Mouse (Mus musculus) adrenal gland, adult 8-10 months (tissue): ENCODE measurements at regions not wholly inside any gene's neighbourhood (a gene's known extent, or its start where the extent isn't known, plus 50 kb on each side); places are given as distances from the start of the nearest gene placed in this dataset.
A peak's percentile ranks its signal among the peaks of the same experiment; 100 is the strongest.

ENCODE experiments used
- DNase-seq: peaks from one replicate; pipeline ENCODE4 v3.0.0; 2022

DNA sequence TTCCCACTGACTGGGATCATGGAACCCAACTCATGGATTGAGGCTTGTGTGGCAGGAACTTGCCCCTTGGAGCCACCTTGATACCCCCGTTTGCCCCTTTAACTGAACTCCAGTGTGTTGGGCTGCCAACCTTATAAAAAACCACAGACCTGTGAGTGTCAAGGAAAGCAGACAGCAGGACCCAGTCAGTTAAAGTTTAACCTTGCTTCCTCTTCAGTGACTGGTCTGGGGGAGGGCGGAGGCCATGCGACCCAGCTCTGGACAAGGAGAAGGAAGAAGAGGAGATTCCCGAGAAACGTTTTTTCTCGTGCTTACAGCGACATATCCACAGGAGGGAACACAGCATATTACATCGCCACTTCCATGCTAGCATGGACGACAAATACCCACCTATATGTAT lies 281.9 kb upstream of the Zfp64 start:
- no peak for DNase-seq

DNA sequence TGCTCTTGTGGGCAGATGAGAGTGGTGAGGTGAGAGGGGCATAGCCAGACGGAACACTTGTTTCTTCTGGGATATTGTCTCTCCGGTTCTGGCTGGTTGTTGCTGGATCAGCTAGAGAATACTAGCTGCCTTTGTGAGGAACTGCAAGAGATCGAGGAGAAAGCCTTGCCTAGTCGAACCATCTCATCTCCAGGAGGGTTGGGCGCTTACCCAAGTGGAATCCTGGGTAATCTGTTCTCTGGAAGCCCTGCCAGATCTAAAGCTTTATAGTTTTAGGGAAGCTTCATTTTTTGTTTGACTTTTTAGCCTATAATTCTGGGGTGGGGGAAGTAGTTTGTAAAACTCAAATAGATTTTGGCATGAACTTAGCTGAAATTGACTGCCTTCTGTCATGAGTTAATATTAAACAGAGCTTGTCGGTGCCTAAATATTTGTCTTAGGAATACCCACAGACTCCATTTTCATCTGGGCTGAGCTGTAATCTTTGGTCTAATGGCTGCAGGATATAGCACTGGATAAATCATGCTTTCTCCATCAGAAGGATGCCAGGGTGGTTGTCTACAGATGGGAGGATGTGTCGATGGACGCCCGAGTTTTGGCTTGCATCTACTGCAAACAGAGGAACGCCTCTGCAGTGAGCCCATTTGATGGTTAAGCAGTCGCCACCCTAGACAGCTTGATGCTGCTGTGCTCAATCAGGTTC lies 279.1 kb upstream of the Zfp64 start:
- DNase-seq, result no peak

- no peak for DNase-seq
Measured at GRCm38 (mm10) chr2:169233151-169234123, 278.1 kb upstream of the Zfp64 start.

- no peak for DNase-seq
Measured at GRCm38 (mm10) chr2:169222264-169222663, 266.9 kb upstream of the Zfp64 start.

DNA sequence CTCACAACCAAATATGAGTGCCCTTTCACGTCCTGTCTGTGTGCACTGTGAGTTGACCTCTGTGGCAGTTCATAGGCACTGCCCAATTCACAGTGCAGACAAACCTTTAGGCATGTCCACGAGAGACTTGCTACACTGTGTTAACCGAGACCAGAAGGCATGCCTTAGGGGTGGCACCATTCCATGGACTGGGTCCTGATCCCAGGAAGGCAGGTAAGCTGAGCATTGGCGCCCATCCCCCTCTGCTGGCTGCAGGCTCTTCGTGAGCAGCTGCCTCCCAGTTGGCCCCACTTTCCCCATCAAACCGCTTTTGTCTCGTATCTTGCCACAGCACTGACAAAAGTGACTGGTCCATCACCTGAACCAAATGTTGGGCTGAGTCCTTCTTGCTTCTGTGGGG lies 265.8 kb upstream of the Zfp64 start:
- DNase-seq, result no peak

- DNase-seq, result no peak
Measured at GRCm38 (mm10) chr2:169215546-169216043, 260.2 kb upstream of the Zfp64 start.

GRCm38 (mm10) chr2:169214396-169214795 lies 259.0 kb upstream of the Zfp64 start:
- no peak for DNase-seq

DNA sequence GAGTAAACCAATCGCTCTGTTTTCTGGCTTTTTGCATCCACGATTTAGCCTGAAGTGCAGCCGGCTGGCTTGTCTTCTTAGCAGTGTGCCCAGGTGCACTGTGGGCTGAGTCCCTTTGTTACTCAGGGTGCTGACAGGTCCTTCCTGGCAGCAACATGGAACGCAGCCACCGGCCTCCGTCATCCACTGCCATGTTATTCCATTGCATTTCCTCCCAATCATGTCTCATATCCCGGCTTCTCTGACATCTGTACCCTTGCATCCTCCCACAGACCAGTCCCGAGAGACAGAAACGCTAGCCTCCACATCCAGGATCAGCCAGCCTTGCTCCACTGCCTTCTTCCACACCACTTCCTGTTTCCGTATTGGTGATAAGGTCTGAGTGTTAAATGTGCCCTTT lies 257.9 kb upstream of the Zfp64 start:
- DNase-seq, result peak; percentile 12

DNA sequence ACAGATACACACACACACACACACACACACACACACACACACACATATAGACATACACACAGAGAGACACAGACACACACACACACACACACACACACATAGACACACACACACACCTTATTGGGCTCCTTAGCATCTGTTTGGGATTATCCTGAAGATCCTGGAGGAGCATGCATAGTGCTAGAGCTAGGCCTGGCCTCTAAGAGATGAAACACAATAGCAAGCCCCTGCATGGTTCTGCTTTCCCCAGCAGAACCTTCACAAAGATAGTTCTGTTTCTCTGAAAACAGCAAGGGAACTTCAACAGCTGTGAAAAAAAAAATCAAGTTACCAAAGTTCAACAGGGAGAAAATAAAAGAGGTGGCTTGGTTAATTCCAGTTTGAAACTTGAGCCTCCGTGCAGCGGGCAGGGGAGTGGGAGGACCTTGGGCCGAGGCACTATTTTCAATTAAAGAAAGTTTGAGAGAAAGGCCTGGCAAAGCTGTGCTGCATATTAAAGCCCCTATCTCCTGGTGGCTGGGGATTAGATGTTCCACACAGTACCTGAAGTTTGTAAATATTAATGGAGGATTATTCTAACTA lies 257.4 kb upstream of the Zfp64 start:
- DNase-seq, result no peak

DNA sequence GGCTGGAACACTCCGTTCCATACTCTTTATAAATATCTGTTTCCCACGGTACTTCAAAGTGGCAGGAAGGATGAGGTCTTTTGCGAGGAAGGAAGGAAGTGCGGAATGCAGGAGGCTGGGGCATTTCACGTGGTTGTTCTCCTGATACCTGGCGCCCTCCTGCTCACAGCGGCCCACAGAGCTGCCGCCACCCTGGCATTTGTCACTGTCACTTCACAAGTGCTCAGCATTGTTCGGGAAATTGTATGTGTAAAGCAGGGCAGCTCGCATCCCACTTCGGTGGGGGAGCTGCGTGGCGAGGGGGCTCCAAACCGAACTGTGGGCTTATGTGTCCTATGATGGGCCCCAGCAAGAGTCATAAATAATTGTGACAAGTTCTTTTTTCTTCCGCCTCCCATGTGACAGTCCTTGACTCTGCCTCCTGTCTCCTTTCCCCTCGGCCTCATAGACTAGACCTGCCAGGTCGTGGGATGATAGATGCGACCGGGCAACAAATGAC lies 248.9 kb upstream of the Zfp64 start:
- peak; percentile 22 for DNase-seq

- DNase-seq, result no peak
Measured at GRCm38 (mm10) chr2:169191974-169192373, 236.6 kb upstream of the Zfp64 start.

- no peak for DNase-seq
Measured at GRCm38 (mm10) chr2:169191465-169191864, 236.1 kb upstream of the Zfp64 start.

DNA sequence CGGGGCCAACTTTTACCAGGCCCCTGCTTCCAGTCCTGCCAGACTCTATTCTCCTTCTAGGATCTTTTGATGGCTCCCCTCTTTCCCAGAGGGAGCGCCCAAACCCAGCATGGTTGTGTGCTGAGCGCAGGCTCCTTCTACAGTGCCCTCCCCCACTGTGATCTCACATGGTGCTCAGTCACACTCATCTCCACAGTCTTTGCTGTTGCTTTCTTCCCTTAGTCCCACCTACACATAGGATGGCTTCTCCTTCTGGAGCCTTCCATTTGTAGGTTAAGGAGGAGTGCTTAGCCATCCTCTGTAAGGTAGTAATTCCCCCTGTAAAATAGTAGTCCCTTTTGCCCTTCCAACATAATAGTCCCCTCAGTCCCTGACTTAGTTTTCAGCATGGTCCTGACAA lies 222.2 kb upstream of the Zfp64 start:
- DNase-seq, result no peak

DNA sequence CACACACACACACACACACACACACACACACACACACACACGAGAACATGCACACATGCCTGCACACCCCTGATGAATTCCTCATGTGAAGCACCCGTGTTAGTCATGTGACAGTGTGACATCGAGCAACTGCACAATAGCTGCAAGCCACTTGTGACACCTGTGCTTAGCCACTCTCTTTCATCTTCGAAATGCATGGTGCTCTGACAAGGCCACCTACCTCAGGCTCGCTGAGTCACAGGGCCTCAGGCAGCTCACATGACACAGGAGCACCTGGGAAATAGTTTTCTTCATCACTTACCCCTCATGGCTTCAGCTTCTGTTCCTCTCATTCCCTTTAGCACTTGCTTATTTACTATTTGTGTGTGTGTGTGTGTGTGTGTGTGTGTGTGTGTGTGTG lies 213.4 kb upstream of the Zfp64 start:
- no peak for DNase-seq

- DNase-seq, result no peak
Measured at GRCm38 (mm10) chr2:169168376-169168775, 213.0 kb upstream of the Zfp64 start.

DNA sequence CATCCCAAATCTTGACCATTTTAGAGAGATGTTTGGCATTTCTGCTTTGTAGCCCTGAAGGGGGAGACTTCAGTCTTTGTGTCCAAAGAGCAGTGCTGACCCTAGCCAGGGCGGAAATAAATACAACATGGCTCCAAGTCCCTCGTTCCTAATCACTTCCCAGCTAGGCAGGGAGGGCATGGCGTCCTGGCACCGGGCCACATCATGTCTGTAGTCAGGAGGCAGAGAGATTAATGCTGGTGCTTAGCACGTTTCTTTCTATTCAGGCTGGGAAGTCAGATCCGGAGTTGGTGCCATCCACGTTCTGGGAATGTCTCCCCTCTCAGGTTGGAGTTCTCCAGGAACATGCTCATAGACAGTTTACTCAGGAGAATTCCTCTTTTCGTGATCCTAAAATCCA lies 206.3 kb upstream of the Zfp64 start:
- DNase-seq, result no peak

DNA sequence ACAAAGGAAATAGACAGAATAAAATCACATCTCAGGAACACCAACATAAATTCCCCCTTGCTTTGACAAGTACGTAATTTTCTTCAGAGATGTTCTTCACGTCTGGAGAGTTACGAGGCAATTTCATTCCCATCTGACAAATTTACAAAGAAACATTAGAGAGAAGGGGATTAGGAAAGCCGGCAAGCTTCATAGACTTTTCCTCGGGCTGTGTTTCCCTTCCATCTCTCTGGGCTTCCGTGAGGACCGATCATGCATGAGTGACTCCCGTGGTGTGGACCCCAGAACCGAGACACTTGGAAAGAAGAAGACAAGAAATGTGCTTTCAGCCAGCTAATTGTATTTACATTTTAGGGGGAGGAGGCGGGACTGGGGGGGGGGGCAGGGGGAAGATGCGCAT lies 203.4 kb upstream of the Zfp64 start:
- DNase-seq, result no peak

- no peak for DNase-seq
Measured at GRCm38 (mm10) chr2:169158005-169158673, 202.8 kb upstream of the Zfp64 start.

DNA sequence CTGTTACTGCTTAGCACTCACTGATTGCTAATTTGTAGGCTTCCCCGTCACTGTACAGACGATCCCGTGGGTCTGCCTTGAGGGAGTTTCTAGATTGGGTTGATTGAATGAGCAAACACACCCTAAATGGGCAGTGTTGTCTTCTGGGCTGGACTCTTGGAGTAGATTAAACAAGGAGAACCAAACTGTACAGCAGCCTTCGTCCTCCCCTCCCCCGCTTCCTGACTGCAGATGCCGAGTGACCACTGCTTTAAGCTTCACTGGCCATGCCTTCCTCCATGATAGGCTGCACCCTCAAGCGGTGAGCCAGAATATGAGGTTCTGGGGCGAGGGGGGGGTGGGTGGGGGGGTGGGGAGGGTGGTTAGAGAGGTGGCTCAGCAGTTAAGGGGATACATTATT lies 201.5 kb upstream of the Zfp64 start:
- no peak for DNase-seq

- no peak for DNase-seq
Measured at GRCm38 (mm10) chr2:169154881-169155280, 199.5 kb upstream of the Zfp64 start.

- no peak for DNase-seq
Measured at GRCm38 (mm10) chr2:169147655-169148054, 192.3 kb upstream of the Zfp64 start.

GRCm38 (mm10) chr2:169142224-169142623 lies 186.8 kb upstream of the Zfp64 start:
- no peak for DNase-seq
